Mouse (Mus musculus) heart, adult 2 months (tissue): ENCODE measurements around the gene Lamp1. TPM values are rescaled to one million over a fixed set of nuclear protein-coding genes. Genes with fewer than 3 reads are reported as not detected.

ENCODE experiments used
- DNase-seq, 2 experiments: peaks; one replicate each; pipeline ENCODE4 v3.0.0; 2021
- H3K27ac ChIP-seq: fragments of 200-600 bp; 2 replicates; pipeline ENCODE4 v1.8.1; 2022
- H3K27me3 ChIP-seq: fragments of 200-500 bp; 2 replicates; pipeline ENCODE4 v1.6.1; 2012; ENCODE audit warnings: mild to moderate bottlenecking, low read length, inconsistent platforms, mixed read lengths; ENCODE audit not compliant: control insufficient read depth, insufficient read depth
- H3K36me3 ChIP-seq: fragments of 200-500 bp; 2 replicates; pipeline ENCODE4 v1.6.1; 2012; ENCODE audit warnings: low read length, inconsistent platforms; ENCODE audit not compliant: control insufficient read depth, insufficient read depth
- H3K4me1 ChIP-seq: fragments of 200-500 bp; 2 replicates; pipeline ENCODE4 v1.6.1; 2011; ENCODE audit warnings: low read length; ENCODE audit not compliant: control insufficient read depth, insufficient read depth
- H3K4me3 ChIP-seq: fragments of 200-600 bp; 2 replicates; pipeline ENCODE4 v1.8.1; 2022
- H3K79me2 ChIP-seq: fragments of 200-500 bp; replicated peaks from 2 replicates; pipeline ENCODE4 v1.6.1; 2012; ENCODE audit warnings: mild to moderate bottlenecking, inconsistent platforms, low read length, moderate library complexity, mixed read lengths; ENCODE audit not compliant: control insufficient read depth, insufficient read depth
- H3K9ac ChIP-seq: fragments of 200-500 bp; 2 replicates; pipeline ENCODE4 v1.6.1; 2012; ENCODE audit warnings: low read depth, mild to moderate bottlenecking, control low read depth, inconsistent platforms, low read length, mixed read lengths
- CTCF ChIP-seq: fragments of 200-600 bp; IDR thresholded peaks from 2 replicates; pipeline ENCODE4 v1.8.1; 2022; ENCODE audit warnings: antibody characterized with exemption, mild to moderate bottlenecking, moderate library complexity
- EP300 ChIP-seq: fragments of 200-500 bp; IDR thresholded peaks from 2 replicates; pipeline ENCODE4 v1.6.1; 2011; ENCODE audit warnings: low read depth, low read length, control low read depth; ENCODE audit not compliant: insufficient read depth
- POLR2A ChIP-seq: fragments of 200-500 bp; IDR thresholded peaks from 2 replicates; pipeline ENCODE4 v1.6.1; 2011; ENCODE audit warnings: mild to moderate bottlenecking, low read depth, low read length, control low read depth; ENCODE audit not compliant: insufficient read depth
- WGBS: fragments of 180-500 bp; shearing (Covaris S2); methylation state at CpG from one replicate; pipeline ENCODE4 v1.1.7; 2018; 5-methylcytosine and 5-hydroxymethylcytosine counted together
- intact Hi-C: fragments of 180-260 bp; cut with DNase I; formaldehyde crosslinking; loops from one replicate; pipeline ENCODE4 v1.15.1; 2025
- polyA plus RNA-seq: library from polyadenylated mRNA; depleted of rRNA; stranded (reverse); fragments of >200 nt; gene quantifications from 2 replicates; pipeline ENCODE4 v1.2.3, GENCODE M21; 2012
- total RNA-seq, 2 experiments: library from RNA; stranded (reverse); gene quantifications; 2 replicates each; pipeline ENCODE4 v1.2.3; 2021

The Lamp1 gene
- total and polyA plus RNA-seq, 3 experiments = 406 to 462 (median 437) TPM

DNA sequence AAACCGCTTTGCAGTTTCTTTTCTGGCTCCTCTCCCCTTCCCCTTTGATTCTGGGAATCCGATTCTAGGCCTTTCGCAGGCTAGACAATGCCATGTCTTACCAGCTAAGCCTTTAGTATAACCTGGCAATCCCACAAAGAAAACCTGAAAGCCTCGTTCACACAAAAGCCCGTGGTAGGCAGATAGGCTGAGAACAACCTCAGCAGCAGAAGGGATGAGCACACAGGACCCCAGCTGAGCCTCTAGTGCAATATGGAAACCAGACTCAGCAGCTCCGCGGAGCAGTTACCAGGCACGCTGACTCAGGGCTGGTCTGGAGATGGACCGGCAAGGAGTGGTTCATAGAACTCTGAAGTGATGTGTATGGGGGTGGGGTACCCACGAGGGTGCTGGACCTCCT, 35.9 kb downstream of the Lamp1 start:
- intact Hi-C loops = no loop called here
- no peak for TF ChIP-seq CTCF
- TF ChIP-seq POLR2A = no peak
- no peak for TF ChIP-seq EP300
- Histone ChIP-seq H3K27me3 (no peaks in the 10 kb centered on the region), H3K79me2 (no peaks in the 10 kb centered on the region), H3K4me3 (no peak overlapping the region), H3K9ac (no peak overlapping the region), H3K36me3 (no peaks in the 10 kb centered on the region), H3K4me1 (no peaks in the 10 kb centered on the region), H3K27ac (no peak overlapping the region)
- WGBS = 57% methylated on average over 10 of the region's 10 CpGs
- DNase-seq = no peak

DNA sequence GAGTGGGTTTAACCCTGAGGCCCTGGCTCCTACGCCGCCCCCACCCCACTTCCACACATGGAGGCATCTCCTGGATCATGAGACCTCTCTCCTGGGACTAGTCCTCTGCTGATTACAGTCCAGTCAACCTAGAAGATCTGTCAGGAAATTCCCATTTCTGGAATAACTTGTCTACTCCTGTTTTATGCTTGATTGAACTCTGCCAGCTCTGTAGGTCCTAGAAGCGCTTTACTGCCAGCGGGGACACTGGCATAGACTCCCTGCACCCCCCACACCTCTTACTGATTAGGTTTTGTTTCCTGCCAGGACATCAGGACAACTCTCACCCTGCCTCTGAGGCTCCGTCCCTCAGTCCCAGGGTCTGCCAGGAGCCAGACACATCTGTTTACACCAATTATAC, 38.5 kb downstream of the Lamp1 start:
- H3K27ac ChIP-seq = no peak overlapping the region
- peaks cover 2% of the 10 kb centered on the region for H3K27me3 ChIP-seq
- TF ChIP-seq EP300 = no peak
- no peak for TF ChIP-seq POLR2A
- no peak for TF ChIP-seq CTCF
- intact Hi-C loops = no loop called here
- no peak overlapping the region for H3K4me3 ChIP-seq
- no peaks in the 10 kb centered on the region for H3K36me3 ChIP-seq
- no peaks in the 10 kb centered on the region for H3K4me1 ChIP-seq
- H3K79me2 ChIP-seq = no peaks in the 10 kb centered on the region
- H3K9ac ChIP-seq = no peak overlapping the region
- DNase-seq = no peak
- 79% methylated on average over 5 of the region's 5 CpGs for WGBS

DNA sequence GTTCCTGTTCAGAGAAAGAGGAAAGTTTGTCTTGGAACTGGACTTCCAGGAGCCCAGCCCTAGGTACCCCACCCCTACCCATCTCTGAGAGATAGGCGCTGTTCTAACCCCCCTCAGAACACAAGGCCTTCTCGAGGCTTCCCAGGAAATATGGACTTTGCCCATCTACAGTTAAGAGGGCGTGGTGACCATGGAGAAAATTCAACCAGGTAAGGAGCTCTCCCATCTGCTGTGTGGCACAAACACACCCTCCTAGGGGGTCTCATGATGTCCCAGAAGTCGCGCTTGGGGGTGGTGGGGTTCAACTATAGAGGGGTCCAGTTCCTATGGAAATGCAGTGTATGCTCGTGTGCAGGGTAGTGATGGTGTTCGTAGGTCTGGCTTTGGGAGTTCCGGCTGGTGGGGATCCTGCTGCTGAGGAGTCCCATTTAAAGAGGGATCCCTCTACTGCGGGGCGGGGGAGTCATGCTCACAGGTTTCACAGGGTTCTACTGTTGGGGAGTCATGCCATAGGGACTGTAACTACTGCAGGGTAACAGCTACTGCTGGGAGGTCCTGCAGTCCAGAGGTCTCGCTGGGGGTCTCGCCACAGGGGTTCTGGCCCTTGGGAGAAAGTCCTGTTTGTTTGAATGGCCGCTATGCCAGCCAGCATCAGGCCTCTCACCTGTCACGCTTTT, 40.6 kb downstream of the Lamp1 start:
- intact Hi-C loops = loop anchor here (10.0 kb wide), 1 partner anchor 45 kb away; the partner anchor contains the start of gene Lamp1
- no peak for DNase-seq
- Histone ChIP-seq H3K36me3 (no peaks in the 10 kb centered on the region), H3K79me2 (no peaks in the 10 kb centered on the region), H3K27ac (no peak overlapping the region), H3K9ac (no peak overlapping the region), H3K4me1 (no peaks in the 10 kb centered on the region), H3K27me3 (peaks cover 2% of the 10 kb centered on the region), H3K4me3 (no peak overlapping the region)
- no peak for TF ChIP-seq CTCF
- TF ChIP-seq EP300 = no peak
- no peak for TF ChIP-seq POLR2A
- 45% methylated on average over 14 of the region's 14 CpGs for WGBS

DNA sequence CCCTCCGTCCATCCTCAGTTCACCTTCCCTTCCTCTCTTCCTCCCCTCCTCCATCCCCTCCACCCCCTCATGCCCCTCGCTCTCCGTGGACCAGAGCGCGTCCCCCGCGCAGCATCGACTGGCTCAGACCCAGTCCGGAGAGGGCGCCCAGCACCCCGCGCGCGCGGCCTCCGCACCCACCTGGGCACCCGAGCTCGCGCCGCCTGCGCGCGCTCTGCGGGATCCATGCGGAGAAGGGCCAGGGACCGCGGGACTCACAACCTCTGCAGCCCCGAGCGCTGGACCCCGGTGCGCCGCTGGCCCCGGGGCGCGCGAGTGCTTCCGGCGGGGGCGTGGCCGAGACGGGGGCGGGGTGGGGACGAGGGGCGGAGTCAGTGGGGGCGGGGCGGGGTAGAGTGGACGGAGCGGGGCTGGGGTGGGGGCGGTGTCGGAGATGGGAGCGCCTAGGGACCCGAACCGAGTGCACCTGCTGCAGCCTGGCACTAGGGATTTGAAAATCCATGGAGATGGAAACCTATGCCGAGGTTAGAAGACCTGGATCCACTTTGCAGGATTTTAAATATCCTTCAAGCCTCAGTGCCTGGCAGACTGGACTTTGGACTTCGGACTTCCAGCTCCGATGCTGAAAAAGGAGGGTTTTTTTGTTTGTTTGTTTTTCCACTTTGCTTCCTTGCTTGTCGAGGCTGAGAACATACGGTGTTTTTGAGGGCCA, 41.5 kb downstream of the Lamp1 start, which contains the start of gene Grtp1:
TSS of gene Grtp1 (minus strand) at position 320 of the 712 bp plus-strand sequence.
- no peaks in the 10 kb centered on the region for H3K36me3 ChIP-seq

DNA sequence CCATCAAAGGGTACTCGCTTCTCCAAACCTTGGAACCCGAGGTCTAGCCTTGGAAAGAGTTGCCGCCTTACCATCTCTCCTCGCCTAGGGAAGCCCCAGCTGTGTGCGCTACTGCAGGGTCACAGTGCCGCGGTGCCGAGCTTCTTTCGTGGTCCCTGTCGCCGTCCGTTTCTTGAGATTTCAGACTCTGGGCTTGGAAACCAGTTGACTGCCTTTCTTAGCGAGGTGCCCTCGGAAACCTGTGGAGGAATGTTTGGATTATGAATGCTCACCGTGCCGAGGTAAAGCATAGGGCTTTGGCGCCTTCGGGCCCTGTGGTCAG, 42.0 kb downstream of the Lamp1 start:
- Histone ChIP-seq H3K27ac (no peak overlapping the region), H3K36me3 (no peaks in the 10 kb centered on the region), H3K27me3 (peaks cover 2% of the 10 kb centered on the region), H3K4me1 (no peaks in the 10 kb centered on the region), H3K9ac (no peak overlapping the region), H3K79me2 (no peaks in the 10 kb centered on the region), H3K4me3 (peak overlapping the region; percentile 60)
- no peak for DNase-seq
- no peak for TF ChIP-seq POLR2A
- TF ChIP-seq CTCF = no peak
- WGBS = 4% methylated on average over 18 of the region's 18 CpGs
- intact Hi-C loops = loop anchor here (10.0 kb wide), 1 partner anchor 46 kb away; the partner anchor contains the start of gene Lamp1

More for the DNA sequence above, 41.5 kb downstream of the Lamp1 start, which contains the start of gene Grtp1:
- H3K27ac ChIP-seq = no peak within 1 kb of the TSS
- intact Hi-C loops = loop anchor here (10.0 kb wide), 1 partner anchor 46 kb away; the partner anchor contains the start of gene Lamp1
- H3K79me2 ChIP-seq = no peaks in the 10 kb centered on the region
- peaks cover 2% of the 10 kb centered on the region for H3K27me3 ChIP-seq
- peak; percentile 52 to 64 for DNase-seq
- no peaks in the 10 kb centered on the region for H3K4me1 ChIP-seq
- 2% methylated on average over 58 of the region's 58 CpGs for WGBS
- TF ChIP-seq CTCF = no peak
- no peak for TF ChIP-seq POLR2A
- no peak for TF ChIP-seq EP300
- H3K9ac ChIP-seq = peak within 1 kb of the TSS; percentile 52
- H3K4me3 ChIP-seq = peak within 1 kb of the TSS; percentile 60

DNA sequence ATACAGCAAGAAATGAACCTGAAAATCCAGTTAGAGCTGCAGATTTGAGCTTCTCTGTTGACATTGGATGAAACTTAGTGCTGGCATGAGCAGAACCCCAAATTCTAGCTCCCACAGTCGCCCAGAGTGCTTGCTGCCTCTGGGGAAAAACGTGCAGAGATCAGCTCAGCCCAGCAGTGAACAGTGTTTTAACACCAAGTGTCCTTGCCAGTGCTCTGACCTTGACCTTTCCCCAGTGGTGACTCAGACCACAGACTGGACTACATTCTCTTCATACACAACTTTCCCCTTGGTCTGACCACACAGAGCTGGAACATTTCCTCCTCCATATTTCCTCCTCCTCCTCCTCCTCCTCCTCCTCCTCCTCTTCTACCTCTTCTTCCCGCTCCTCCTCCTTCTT, 43.1 kb downstream of the Lamp1 start:
- intact Hi-C loops = loop anchor here (10.0 kb wide), 1 partner anchor 47 kb away; the partner anchor contains the start of gene Lamp1
- Histone ChIP-seq H3K27me3 (peaks cover 2% of the 10 kb centered on the region), H3K36me3 (no peaks in the 10 kb centered on the region), H3K4me1 (no peaks in the 10 kb centered on the region), H3K4me3 (no peak overlapping the region), H3K79me2 (no peaks in the 10 kb centered on the region), H3K27ac (no peak overlapping the region), H3K9ac (no peak overlapping the region)
- DNase-seq = no peak
- WGBS = 44% methylated on average over 3 of the region's 3 CpGs
- TF ChIP-seq POLR2A = no peak
- TF ChIP-seq CTCF = no peak
- TF ChIP-seq EP300 = no peak
